Mouse (Mus musculus): ENCODE results near the gene Grip1.
"Not testable (repeated sequence)": the region's sequence is repeated elsewhere in the genome, so short reads cannot be mapped to it uniquely, and the experiment has no call there.

Grip1 gene

GRCm38 (mm10) chr10:120044714-120045234 is 591.1 kb downstream of the Grip1 start:
- no peak for DNase-seq (ENCODE audit: low spot score in 2 of 2)

DNA sequence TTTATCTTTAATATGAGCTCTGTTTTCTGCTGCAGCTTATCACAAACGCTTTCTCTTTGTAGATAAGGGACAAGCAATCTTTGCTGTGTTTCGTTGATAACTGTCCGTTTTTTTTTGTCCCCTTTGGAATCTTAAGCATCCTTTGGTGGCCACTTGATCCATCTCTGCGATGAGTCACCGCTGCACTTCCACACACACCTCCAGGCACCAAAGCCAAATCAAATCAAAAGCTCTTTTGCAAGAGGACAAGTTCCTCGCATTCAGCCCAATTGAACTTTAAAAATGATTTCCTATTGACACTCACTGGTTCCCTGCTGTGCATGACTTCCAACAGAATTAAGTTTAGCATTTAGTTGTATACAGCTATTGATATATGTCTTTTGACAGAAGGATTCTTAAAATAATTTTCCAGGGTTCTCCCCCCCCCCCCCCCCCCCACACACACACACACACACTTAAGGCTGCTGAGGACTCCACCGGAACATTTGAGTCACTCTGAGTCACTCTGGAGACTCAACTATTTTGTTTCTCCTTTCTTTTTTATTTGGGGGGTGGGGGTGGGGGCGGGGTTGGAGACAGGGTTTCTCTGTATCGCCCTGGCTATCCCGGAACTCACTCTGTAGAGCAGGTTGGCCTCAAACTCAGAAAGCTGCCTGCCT is 607.1 kb downstream of the Grip1 start:
- DNase-seq (ENCODE audit: low spot score in 2 of 2) = no peak

DNA sequence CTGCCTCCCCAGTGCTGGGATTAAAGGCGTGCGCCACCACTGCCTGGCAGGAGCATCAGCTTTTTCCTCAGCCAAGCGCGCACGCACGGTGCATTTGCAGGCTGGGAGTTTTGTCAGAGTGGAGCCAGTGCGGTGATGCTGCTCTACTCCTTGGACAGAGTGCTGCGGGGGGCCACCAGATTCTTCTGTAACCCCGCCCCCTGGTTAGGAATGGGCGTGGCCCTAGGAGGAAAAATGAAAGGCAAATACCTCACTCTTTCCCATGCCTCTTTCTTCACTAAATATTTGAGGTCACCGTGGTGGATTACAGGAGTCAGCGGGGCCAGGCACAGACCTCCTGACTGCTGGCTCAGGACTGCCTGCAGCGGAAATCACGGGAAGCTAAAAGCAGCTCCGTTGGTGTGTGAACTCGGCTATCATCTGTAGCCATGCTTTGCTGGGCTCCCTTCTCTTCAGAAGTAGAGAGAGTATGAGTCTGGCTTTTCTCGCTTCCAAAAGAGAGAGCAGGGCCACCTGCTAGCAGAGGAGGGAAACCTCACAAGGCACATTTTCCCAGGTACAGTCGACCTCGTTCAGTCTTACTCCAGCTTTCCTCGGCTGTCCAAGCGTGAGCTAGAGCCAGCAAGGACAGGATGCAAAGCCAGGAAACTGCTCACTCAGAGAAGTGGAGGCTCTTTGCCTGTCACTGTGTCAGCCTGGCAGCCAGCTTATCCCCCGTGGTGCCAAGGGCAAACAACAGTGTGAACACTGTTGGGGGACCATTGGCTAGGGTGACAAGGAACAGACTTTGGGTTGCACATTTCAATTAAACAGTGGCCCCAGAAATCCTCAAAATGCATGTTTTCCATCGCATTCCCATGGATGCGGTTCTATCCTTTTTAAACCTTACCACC is 607.9 kb downstream of the Grip1 start:
- DNase-seq (ENCODE audit: low spot score in 2 of 2) = no peak

GRCm38 (mm10) chr10:120064424-120064823 is 610.8 kb downstream of the Grip1 start:
- peak; percentile 8 to 28 for DNase-seq (ENCODE audit: low spot score in 2 of 2)

DNA sequence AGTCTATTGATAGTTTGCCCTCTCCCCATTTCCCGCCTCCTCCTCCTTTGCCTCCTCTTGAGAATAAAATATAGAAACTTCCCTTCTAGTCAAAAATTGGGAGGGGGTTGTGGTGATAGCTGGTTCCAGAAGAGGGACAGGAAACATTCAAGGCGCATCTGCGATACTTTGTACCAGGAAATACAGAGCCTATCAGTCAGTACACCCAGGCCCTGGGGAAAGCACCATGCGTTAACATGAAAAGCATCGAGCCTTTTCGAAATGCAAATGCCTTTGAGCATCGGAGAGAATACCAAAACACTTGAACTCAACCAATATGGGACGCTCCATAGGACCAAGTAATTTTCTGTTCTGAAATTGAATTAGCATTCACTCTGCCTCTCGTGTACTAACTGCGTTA is 612.7 kb downstream of the Grip1 start:
- no peak for DNase-seq (ENCODE audit: low spot score in 2 of 2)

DNA sequence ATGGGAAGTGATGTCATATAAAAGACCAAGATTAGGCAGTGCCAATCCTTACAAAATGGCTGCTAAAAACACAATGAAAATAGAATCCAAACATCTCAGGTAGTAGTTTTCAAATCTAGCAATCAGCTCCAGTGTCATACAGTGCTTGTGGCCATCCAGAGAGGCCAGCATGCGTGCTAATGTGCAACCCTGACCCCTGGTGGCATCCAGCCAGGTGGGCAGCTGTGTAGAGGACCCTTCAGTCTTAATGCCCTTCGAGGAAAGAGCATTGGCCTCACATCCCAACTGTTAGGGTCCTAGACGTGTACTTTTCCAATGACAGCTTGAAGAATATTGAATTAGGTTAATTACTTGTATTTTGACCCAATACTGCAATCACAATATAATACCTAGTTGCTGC is 624.2 kb downstream of the Grip1 start:
- DNase-seq (ENCODE audit: low spot score in 2 of 2) = no peak

DNA sequence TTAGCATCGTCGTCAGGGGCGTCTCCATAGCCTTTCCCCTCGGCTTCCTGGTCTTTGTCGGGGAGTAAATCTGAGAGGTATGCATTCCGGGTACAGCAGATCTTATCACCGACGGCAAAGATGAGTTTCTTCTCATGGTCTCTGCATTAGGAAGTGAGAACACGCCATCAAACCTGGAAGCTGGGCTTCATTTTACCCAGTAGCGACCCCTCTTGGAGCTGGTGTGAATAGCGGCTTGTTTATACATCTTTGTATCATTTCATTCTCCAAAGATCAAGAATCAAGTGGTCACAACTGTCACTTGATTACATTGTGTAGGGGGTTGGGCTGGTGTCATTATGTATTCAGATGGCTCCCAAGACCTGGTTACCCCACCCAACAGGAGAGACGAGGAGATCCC is 638.9 kb downstream of the Grip1 start:
- DNase-seq (ENCODE audit: low spot score in 2 of 2) = no peak

DNA sequence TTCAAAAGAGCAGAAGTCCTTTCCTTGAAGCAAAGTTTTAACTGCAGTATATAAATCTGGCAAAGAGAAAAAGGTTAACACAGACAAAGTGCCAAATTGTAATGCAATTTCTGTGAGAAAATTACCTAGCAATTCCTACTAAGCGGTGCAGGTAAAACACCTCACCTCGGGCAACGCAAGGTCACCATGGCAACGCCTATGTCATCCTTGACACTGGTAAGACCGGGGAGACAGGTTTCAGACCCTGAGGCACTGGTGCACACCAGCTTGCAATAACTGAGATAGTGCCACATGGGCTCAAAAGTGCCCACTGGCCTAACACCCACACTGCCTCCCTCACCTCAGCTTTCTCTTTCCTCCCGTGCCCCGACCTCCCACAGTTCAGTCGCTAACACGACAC is 641.5 kb downstream of the Grip1 start:
- DNase-seq (ENCODE audit: low spot score in 2 of 2) = no peak

GRCm38 (mm10) chr10:120095716-120096115 is 642.1 kb downstream of the Grip1 start:
- DNase-seq (ENCODE audit: low spot score in 2 of 2) = no peak

DNA sequence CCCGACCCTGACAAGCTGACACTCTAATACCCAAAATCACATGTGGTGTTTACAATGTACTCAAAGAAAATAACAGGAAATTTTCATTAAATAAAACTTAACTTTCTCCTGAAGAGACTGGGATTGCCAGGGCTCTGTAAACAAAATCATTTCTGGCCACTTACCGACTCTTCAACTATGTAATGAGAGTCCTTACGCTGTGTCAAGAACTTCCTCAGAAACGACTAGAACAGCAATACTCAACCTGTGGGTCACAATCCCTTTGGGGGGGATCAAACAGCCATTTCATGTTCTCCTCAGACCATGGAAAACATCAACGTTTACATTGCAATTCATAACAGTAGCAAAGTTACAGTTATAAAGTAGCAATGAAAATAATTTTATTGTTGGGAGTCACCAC is 643.9 kb downstream of the Grip1 start:
- no peak for DNase-seq (ENCODE audit: low spot score in 2 of 2)

GRCm38 (mm10) chr10:120100806-120101205 is 647.2 kb downstream of the Grip1 start:
- no peak for DNase-seq (ENCODE audit: low spot score in 2 of 2)

- no peak for DNase-seq (ENCODE audit: low spot score in 2 of 2)
Measured at GRCm38 (mm10) chr10:120111691-120112319, 658.2 kb downstream of the Grip1 start.

- peak; percentile 98 to 99 for DNase-seq (ENCODE audit: low spot score in 2 of 2)
Measured at GRCm38 (mm10) chr10:120112507-120113396, 659.1 kb downstream of the Grip1 start, which contains the start of gene Helb. Gene Helb (minus strand): TSS chr10:120112987.

DNA sequence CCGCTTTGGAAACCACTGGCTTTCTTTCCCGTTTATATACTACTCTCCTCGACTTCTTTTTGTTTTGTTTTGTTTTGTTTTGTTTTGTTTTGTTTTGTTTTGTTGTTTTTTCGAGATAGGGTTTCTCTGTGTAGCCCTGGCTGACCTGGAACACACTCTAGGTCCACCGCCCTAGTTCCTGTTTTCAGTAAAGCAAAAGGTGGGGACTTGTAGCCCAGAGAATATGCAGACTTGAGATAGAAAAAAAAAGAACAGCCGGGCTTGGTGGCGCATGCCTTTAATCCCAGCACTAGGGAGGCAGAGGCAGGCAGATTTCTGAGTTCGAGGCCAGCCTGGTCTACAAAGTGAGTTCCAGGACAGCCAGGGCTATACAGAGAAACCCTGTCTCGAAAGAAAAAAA is 659.9 kb downstream of the Grip1 start:
- DNase-seq (ENCODE audit: low spot score in 2 of 2) = not testable (repeated sequence)

DNA sequence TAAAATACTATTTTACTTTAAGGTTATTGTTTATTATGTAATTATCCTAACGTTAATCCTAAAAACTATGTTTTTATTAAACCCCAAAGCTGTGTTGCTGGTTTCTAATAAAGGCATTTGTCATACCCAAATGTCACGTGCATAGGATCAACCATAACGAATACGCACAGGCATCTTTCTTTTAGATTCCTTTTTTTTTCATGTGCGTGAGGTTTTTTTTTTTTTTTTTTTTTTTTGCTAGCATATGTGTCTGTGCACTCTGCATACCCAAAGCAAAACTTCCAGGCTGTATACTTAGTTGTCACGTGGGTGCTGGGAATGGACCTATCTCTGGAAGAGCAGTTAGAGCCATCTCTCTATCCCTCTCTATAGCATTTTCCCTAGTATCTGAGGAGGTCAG is 660.4 kb downstream of the Grip1 start:
- DNase-seq (ENCODE audit: low spot score in 2 of 2) = no peak

- DNase-seq (ENCODE audit: low spot score in 2 of 2) = no peak
Measured at GRCm38 (mm10) chr10:120114493-120114892, 660.9 kb downstream of the Grip1 start.

GRCm38 (mm10) chr10:120115249-120115648 is 661.6 kb downstream of the Grip1 start:
- no peak for DNase-seq (ENCODE audit: low spot score in 2 of 2)

DNA sequence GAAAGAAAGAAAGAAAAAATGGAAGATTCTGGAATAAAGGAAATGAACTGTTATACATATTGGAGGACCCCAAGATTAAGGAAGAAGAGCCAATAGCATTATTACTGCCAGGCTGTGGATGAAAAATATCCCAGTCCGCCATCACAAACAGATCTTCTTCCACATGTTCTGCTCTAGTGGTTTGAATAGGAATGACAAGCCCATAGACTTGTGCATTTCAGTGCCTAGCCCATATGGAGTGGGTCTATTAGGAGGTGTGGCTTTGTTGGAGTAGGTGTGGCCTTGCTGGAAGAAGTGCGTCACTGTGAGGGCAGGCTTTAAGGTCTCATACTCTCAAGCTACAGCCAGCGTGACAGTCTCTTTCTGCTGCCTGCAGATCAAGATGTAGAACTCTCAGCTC is 670.1 kb downstream of the Grip1 start:
- DNase-seq (ENCODE audit: low spot score in 2 of 2) = no peak

- peak; percentile 61 to 72 for DNase-seq (ENCODE audit: low spot score in 2 of 2)
Measured at GRCm38 (mm10) chr10:120124801-120125464, 671.3 kb downstream of the Grip1 start.

- no peak for DNase-seq (ENCODE audit: low spot score in 2 of 2)
Measured at GRCm38 (mm10) chr10:120125465-120125857, 671.8 kb downstream of the Grip1 start.

Data from urinary bladder, adult 18-20 months (tissue).